Mouse (Mus musculus): ENCODE results near the gene Tppp2.

DNA sequence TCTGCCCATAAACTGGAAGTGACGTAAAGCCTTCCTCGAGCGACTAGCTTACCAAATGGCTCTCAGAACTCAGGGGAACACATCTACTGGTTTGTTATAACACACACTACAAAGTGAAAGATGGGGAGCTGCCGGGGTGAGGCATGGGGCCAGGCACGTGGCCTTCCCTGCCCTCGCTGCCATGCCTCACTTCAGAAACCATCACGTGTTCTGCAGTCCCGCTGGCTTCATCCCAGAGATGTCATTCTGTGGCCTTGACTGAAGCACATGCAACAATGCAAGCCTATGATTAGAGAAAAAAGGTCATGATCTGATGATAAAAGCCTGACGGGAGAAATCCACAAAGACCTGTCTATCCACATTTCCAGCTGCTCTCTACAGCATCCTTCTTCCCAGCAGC, 46.5 kb upstream of the Tppp2 start:
- no peak for TF ChIP-seq CTCF (IDR thresholded peaks at IDR 0.05)
- no peak for TF ChIP-seq EP300 (IDR thresholded peaks at IDR 0.05)
